Mouse (Mus musculus): Measurements from ENCODE around the gene Mcu.
A peak's percentile ranks its signal among the peaks of the same experiment; 100 is the strongest.

Gene Mcu

GRCm38 (mm10) chr10:59568665-59569480 lies 47.6 kb downstream of the Mcu start:
- no peak for DNase-seq

GRCm38 (mm10) chr10:59566968-59567367 lies 49.5 kb downstream of the Mcu start:
- no peak for DNase-seq

GRCm38 (mm10) chr10:59565995-59566410 lies 50.5 kb downstream of the Mcu start:
- no peak for DNase-seq

GRCm38 (mm10) chr10:59564551-59564950 lies 51.9 kb downstream of the Mcu start:
- no peak for DNase-seq

GRCm38 (mm10) chr10:59562511-59562910 lies 54.0 kb downstream of the Mcu start:
- no peak for DNase-seq

GRCm38 (mm10) chr10:59560126-59560525 lies 56.4 kb downstream of the Mcu start:
- no peak for DNase-seq

- no peak for DNase-seq
Observed at GRCm38 (mm10) chr10:59558602-59559001, 57.9 kb downstream of the Mcu start.

- no peak for DNase-seq
Observed at GRCm38 (mm10) chr10:59558164-59558563, 58.3 kb downstream of the Mcu start.

- no peak for DNase-seq
Observed at GRCm38 (mm10) chr10:59556541-59556940, 60.0 kb downstream of the Mcu start.

GRCm38 (mm10) chr10:59554243-59554642 lies 62.2 kb downstream of the Mcu start:
- DNase-seq, result no peak

GRCm38 (mm10) chr10:59552456-59552855 lies 64.0 kb downstream of the Mcu start:
- DNase-seq, result peak; percentile 62

- no peak for DNase-seq
Observed at GRCm38 (mm10) chr10:59548768-59549333, 67.6 kb downstream of the Mcu start.

GRCm38 (mm10) chr10:59548211-59548610 lies 68.3 kb downstream of the Mcu start:
- DNase-seq, result no peak

GRCm38 (mm10) chr10:59547426-59547825 lies 69.1 kb downstream of the Mcu start:
- DNase-seq, result no peak

- no peak for DNase-seq
Observed at GRCm38 (mm10) chr10:59545169-59545568, 71.3 kb downstream of the Mcu start.

GRCm38 (mm10) chr10:59543351-59543750 lies 73.1 kb downstream of the Mcu start:
- DNase-seq, result no peak

GRCm38 (mm10) chr10:59541466-59541865 lies 75.0 kb downstream of the Mcu start:
- DNase-seq, result peak; percentile 32 to 40

GRCm38 (mm10) chr10:59540596-59540995 lies 75.9 kb downstream of the Mcu start:
- no peak for DNase-seq

GRCm38 (mm10) chr10:59540081-59540480 lies 76.4 kb downstream of the Mcu start:
- DNase-seq, result no peak

GRCm38 (mm10) chr10:59539533-59539875 lies 77.0 kb downstream of the Mcu start:
- peak; percentile 51 to 61 for DNase-seq

- DNase-seq, result peak in 1 of 2 experiments; percentile 21
Observed at GRCm38 (mm10) chr10:59538767-59539532, 77.5 kb downstream of the Mcu start.

- DNase-seq, result no peak
Observed at GRCm38 (mm10) chr10:59538063-59538462, 78.4 kb downstream of the Mcu start.

- no peak for DNase-seq
Observed at GRCm38 (mm10) chr10:59537579-59537978, 78.9 kb downstream of the Mcu start.

GRCm38 (mm10) chr10:59532256-59532655 lies 84.2 kb downstream of the Mcu start:
- no peak for DNase-seq
